Comparison of ENCODE assay signal across 9 mouse cellular contexts in genomic region chr6:86813341-86813740, GRCm38 (mm10). TPM values are rescaled to one million over a fixed set of nuclear protein-coding genes. Genes with fewer than 3 reads are reported as not detected.
DNase-seq lines count a peak whose midpoint lies in the region; ATAC-seq and TF ChIP-seq lines count a peak whose summit lies in the region.
"Had no signal": no experiment of that assay in that cellular context is flagged by ENCODE, and none has a peak within 500 bp of the region (broad histone marks: within the 10 kb centered on the region; RNA-seq: fewer than 3 reads in every experiment).

No protein-coding gene starts in this region.

- TF ChIP-seq POLR2A in heart, adult 2 months (IDR thresholded peaks at IDR 0.05; ENCODE audit: insufficient read depth, low read depth, low read length), result no peak

- WGBS in heart, adult 2 months, result 27% methylated on average over 3 of the region's 3 CpGs
- 25% methylated on average over 3 of the region's 3 CpGs for WGBS in hindbrain, embryonic 13.5 days

- TF ChIP-seq EP300 in heart, adult 2 months (IDR thresholded peaks at IDR 0.05; ENCODE audit: insufficient read depth, low read depth, low read length), result no peak

- intact Hi-C loops in heart, adult 2 months (cut with DNase I), result loop anchor here (1.0 to 10.0 kb wide), 5 partner anchors 36 to 189 kb away; partner anchors contain the start of gene Aak1

- no peaks in the 10 kb centered on the region for H3K9me3 ChIP-seq in hindbrain, embryonic 13.5 days
- H3K9me3 ChIP-seq: heart, embryonic 15.5 days had no signal

- ATAC-seq in hindbrain, embryonic 13.5 days (ENCODE audit: low FRiP score), result no peak

- no peaks in the 10 kb centered on the region for H3K27me3 ChIP-seq in heart, adult 2 months (ENCODE audit: control insufficient read depth, insufficient read depth, low read length)
- no peaks in the 10 kb centered on the region for H3K27me3 ChIP-seq in hindbrain, embryonic 13.5 days
- H3K27me3 ChIP-seq: heart, embryonic 15.5 days had no signal

- H3K4me2 ChIP-seq in hindbrain, embryonic 13.5 days, result no peak overlapping the region
- H3K4me2 ChIP-seq: heart, embryonic 15.5 days had no signal

- H3K27ac ChIP-seq in heart, adult 2 months, result no peak overlapping the region
- H3K27ac ChIP-seq in hindbrain, embryonic 13.5 days, result no peak overlapping the region
- H3K27ac ChIP-seq: heart, embryonic 15.5 days had no signal

- peak; percentile 89 for TF ChIP-seq CTCF in heart, adult 2 months (IDR thresholded peaks at IDR 0.05)

- peak; percentile 42 to 67 for DNase-seq in heart, adult 2 months
- DNase-seq in heart, adult 11 months, result no peak
- peak; percentile 87 for DNase-seq in testis, postnatal 10 days (ENCODE audit: low spot score)
- DNase-seq in testis, postnatal 14 days (ENCODE audit: low spot score), result no peak
- peak; percentile 58 to 75 for DNase-seq in cerebellum, postnatal 14 days
- DNase-seq in kidney, postnatal 25 days, result peak; percentile 75 to 89
- DNase-seq in natural killer cell, adult 2 months (ENCODE audit: low spot score in 2 of 2), result peak; percentile 49 to 55

- H3K36me3 ChIP-seq in heart, adult 2 months (ENCODE audit: control insufficient read depth, insufficient read depth, low read length), result no peaks in the 10 kb centered on the region
- no peaks in the 10 kb centered on the region for H3K36me3 ChIP-seq in hindbrain, embryonic 13.5 days
- H3K36me3 ChIP-seq: heart, embryonic 15.5 days had no signal

- no peak overlapping the region for H3K4me3 ChIP-seq in heart, adult 2 months
- no peak overlapping the region for H3K4me3 ChIP-seq in hindbrain, embryonic 13.5 days
- H3K4me3 ChIP-seq: heart, embryonic 15.5 days had no signal

- peaks cover 2% of the 10 kb centered on the region; the same call in 1 of the 2 replicates for H3K4me1 ChIP-seq in heart, adult 2 months (ENCODE audit: control insufficient read depth, insufficient read depth, low read length)
- H3K4me1 ChIP-seq in hindbrain, embryonic 13.5 days (replicated peaks), result peaks cover 21% of the 10 kb centered on the region

- H3K9ac ChIP-seq in heart, adult 2 months (ENCODE audit: low read depth, low read length), result no peak overlapping the region
- H3K9ac ChIP-seq in hindbrain, embryonic 13.5 days, result no peak overlapping the region
- H3K9ac ChIP-seq: heart, embryonic 15.5 days had no signal

- H3K79me2 ChIP-seq in heart, adult 2 months (replicated peaks; ENCODE audit: control insufficient read depth, insufficient read depth, low read length), result no peaks in the 10 kb centered on the region

RNA-seq across cellular contexts. Expression of gene Anxa4, which starts 20.0 kb away (rescaled TPM):
- 10 to 100 TPM; 33.1 to 33.3 TPM for total RNA-seq in heart, adult 2 months (2021)
- 18.1 and 23.4 TPM in 2 replicates for polyA plus RNA-seq in heart, adult 2 months (2012; rRNA removed)
- 5.3 and 6.2 TPM in 2 replicates for polyA plus RNA-seq in hindbrain, embryonic 13.5 days (2015; fragmentation: Nextera tagmentation; extraction: Ambion mirVana)

RNA-seq across cellular contexts. Expression of gene Aak1, which starts 36.0 kb away (rescaled TPM):
- 10 to 100 TPM; 81.6 to 85.5 TPM for total RNA-seq in heart, adult 2 months (2021)
- polyA plus RNA-seq in heart, adult 2 months (2012; rRNA removed), result 20.5 and 31.2 TPM in 2 replicates
- polyA plus RNA-seq in hindbrain, embryonic 13.5 days (2015; fragmentation: Nextera tagmentation; extraction: Ambion mirVana), result 34.5 and 36.5 TPM in 2 replicates

Comparison
In these comparisons a context has a peak if more than half of its experiments do, and no peak if none do; other contexts are left out.
1. DNase-seq: peak in heart, adult 2 months (2 of 2), testis, postnatal 10 days (single experiment), cerebellum, postnatal 14 days (2 of 2), kidney, postnatal 25 days (2 of 2) and natural killer cell, adult 2 months (2 of 2); none in heart, adult 11 months (single experiment) and testis, postnatal 14 days (single experiment).